Mouse (Mus musculus): ENCODE data around the gene AF366264. TPM values are rescaled to one million over a fixed set of nuclear protein-coding genes. Genes with fewer than 3 reads are reported as not detected.

The AF366264 gene
- polyA plus RNA-seq, 1 experiment from 2014 or later: not detected

Other genes starting within 250 kb of the AF366264 start
- 22.7 and 23.7 TPM in 2 replicates for gene Rasa3, start 160.8 kb downstream of the AF366264 start, polyA plus RNA-seq (2016; fragmentation: Nextera tagmentation; extraction: Ambion mirVana)
- gene Cfap97d2, start 132.5 kb downstream of the AF366264 start, polyA plus RNA-seq (2016; fragmentation: Nextera tagmentation; extraction: Ambion mirVana): 0.84 and 1.0 TPM in 2 replicates
- gene Cdc16, start 80.7 kb downstream of the AF366264 start, polyA plus RNA-seq (2016; fragmentation: Nextera tagmentation; extraction: Ambion mirVana): 212 and 224 TPM in 2 replicates
- 43.1 and 45.7 TPM in 2 replicates for gene Upf3a, start 52.8 kb downstream of the AF366264 start, polyA plus RNA-seq (2016; fragmentation: Nextera tagmentation; extraction: Ambion mirVana)
- 53.2 and 53.9 TPM in 2 replicates for gene Champ1, start 31.3 kb upstream of the AF366264 start, polyA plus RNA-seq (2016; fragmentation: Nextera tagmentation; extraction: Ambion mirVana)
- gene Coprs, start 51.9 kb upstream of the AF366264 start, polyA plus RNA-seq (2016; fragmentation: Nextera tagmentation; extraction: Ambion mirVana): 69.8 and 72.5 TPM in 2 replicates

All from midbrain, embryonic 12.5 days (tissue).